Mouse (Mus musculus) embryo, embryonic 11 days (tissue): ENCODE measurements at regions not wholly inside any gene's neighbourhood (a gene's known extent, or its start where the extent isn't known, plus 50 kb on each side); places are given as distances from the start of the nearest gene placed in this dataset.

Experiments
- DNase-seq: peaks from one replicate; pipeline ENCODE4 v3.0.0-alpha.2; 2015

DNA sequence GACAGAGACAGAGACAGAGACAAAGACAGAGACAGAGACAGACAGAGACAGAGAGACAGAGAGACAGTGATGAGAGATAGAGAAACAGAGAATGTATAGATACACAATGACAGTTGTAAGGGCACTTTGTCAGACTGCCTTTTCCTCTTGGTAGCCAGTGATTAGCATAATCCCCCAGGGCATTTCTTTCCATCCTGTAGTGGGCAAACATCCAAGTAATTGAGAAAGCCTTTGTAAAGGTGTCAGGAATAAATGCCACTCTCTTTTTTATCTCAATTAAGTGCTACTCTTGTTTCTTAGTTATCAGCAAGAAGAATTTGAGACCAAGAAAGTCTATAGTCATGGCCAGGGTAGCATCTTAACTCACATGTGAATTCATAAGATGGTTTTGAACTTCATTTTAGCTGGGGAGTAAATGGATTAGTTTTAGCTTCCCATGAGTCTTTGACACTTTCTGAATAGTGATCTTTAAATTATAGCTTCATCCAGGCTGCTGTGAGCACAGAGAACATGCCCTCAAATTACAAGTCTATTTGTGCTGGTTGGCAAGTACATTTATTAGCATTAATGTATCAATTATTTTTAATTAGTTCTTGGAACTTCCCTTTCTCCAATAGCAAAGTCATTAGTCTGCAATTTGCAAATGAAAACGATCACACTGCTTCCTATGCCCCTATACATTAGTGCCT is 1215.9 kb downstream of the Gm9008 start:
- peak; percentile 9 for DNase-seq

DNA sequence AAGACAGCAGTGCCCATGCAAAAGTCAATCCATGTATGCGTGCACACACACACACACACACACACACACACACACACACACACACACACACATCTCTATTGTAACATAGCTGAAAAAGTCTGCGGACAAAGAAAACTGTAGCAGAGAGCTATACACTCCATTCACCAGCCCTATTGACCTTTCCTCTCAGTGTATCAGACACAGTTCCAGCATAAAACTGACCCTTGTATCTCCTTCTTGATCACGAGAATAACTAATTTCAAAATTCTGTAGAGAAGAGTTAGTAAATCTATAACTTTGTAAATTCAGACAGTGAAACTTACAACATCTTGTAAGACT is 1243.5 kb downstream of the Gm9008 start:
- DNase-seq: no peak

DNA sequence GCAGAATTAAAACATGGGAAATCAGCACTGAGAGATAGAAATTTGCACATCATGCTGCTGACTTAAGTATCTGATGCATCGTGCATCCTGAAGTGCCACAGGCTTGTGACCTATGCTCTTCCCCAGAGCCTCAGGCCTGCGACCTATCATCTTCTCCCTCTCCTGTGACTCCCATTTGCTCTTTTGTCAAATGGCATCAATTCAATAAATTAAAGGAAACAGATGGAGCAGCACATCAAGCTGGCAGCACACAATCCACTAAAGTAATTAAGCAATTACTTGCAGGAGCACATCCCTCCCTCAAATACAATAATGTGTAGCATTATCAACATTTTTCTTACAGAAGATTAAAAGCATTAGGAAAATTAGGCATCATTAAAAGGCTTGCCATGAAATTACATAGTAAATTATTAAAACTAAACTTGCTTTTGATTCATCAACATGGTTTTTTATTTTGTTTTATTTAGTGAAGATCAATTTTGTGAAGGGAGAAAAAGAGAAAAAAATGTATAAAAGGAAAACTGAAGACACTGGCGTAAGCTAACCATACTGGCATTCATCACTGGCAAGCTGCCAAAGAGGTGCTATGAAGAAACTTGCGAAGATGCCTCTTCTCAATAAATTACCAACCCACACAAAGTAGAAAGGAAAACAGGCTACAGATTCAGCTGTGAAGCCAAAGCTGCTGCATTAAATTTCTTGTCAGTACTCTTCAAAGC is 1244.1 kb downstream of the Gm9008 start:
- DNase-seq: peak; percentile 8

DNA sequence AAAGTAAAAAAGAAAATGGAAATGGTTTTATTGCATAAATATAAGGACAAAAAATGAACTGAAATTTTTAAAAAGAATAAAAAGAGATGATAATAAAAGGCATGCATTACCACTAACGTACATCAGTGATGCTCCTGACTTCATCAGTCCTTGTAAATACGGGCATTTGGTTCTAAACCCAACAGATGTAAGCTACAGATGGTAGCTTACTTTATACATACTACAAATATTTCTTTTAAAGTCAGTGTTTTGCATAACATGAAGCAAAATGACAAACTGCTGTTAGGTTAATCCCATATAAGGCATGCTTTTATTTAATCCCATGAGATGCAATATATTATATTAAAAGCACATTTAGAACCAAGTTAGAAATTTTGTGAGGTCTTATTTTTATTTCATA is 1282.1 kb downstream of the Gm9008 start:
- DNase-seq: no peak

DNA sequence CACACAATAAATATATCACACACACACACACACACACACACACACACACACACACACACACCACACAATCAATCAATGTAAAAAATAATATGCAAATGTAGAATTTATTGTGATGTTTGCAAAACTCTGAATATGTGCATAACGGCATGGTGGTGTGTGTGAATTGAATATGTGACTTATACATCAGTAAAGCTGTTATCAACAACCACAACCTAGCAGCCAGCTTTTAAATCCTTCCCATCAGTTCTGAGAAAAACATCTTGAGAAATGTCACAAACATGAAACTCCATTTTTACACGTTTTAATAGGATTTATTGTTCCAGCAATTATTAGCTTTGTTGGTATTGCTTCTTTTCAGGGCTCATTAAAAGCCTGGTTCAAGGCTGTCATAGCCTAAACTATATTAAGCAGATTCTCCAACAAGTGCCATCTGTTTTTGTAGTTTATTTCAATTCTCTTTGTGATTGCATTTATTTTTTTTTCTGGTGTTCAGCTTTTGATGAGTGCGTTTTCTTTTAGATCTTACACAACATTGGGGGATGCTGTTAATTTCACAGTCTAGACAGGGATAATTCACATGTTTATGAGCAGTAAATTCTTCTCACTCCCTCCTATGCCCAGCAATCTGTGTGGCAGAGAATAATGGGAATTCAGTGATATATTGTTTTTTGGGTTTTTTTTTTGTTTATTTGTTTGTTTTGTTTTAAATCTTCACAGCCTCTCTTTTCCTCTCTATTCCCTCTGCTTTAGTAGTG is 1284.7 kb downstream of the Gm9008 start:
- DNase-seq: no peak
